Mouse (Mus musculus): Measurements from ENCODE around the gene Krtap1-3.
"Not testable (repeated sequence)": the region's sequence is repeated elsewhere in the genome, so short reads cannot be mapped to it uniquely, and the experiment has no call there.

- TF ChIP-seq POLR2A (IDR thresholded peaks at IDR 0.05; ENCODE audit: low read depth, low read length); CTCF (IDR thresholded peaks at IDR 0.05; ENCODE audit: extremely low read depth, insufficient read length, insufficient replicate concordance, low read depth, low read length): not testable (repeated sequence)
Measured at GRCm38 (mm10) chr11:99597742-99598141, 6.6 kb upstream of the Krtap1-3 start, which contains the start of gene Krtap9-3.
